ENCODE assay signal across 8 mouse cellular contexts in the genomic region with DNA sequence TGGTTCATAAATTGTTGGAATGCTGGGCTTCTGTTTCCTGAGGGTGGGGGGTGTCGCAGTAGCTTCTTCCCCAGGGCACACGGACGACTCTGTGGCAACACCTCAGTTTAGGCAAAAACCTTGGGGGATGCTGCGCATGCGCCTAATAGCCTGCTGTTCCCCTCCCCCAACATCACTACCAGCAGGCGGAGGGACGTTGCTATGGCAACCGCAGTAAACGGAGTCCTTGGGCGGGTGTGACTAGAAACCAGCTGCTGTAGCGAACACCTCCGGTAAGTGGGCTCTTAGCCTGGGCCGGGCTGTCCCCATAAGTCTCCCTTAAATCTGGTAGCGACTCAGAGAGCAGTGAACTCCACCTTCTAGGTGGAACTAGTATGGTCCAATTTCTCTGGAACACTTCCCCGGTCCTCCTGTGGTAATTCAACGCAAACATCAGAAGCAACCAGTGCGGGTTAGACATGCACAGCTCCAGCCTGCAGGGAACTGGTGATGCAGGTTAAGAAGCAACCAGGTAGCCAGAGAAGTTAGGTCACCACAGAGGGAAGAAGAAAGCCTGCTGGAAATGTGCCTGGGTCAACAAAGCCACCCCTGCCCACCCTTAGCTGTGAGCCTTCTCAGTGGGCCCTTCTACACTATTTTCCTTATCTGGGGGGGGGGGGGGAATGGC. TPM values are rescaled to one million over a fixed set of nuclear protein-coding genes. Genes with fewer than 3 reads are reported as not detected.
DNase-seq lines count a peak whose midpoint lies in the region; ATAC-seq and TF ChIP-seq lines count a peak whose summit lies in the region.

A gene (plus strand): TSS at position 220 of the 667 bp plus-strand sequence.

- TF ChIP-seq CTCF in forebrain, postnatal 0 days (IDR thresholded peaks at IDR 0.05; ENCODE audit: low read depth): peak; percentile 49
- peak; percentile 23; the same call in 1 of the 2 replicates for TF ChIP-seq CTCF in lung, embryonic 14.5 days (IDR thresholded peaks at IDR 0.05; ENCODE audit: low read depth)
- no peak for TF ChIP-seq CTCF in olfactory bulb, adult 2 months (IDR thresholded peaks at IDR 0.05; ENCODE audit: insufficient read depth, low read depth, low read length)

- H3K27me3 ChIP-seq in forebrain, postnatal 0 days (ENCODE audit: insufficient read depth, low read length): no peaks in the 10 kb centered on the region
- no peaks in the 10 kb centered on the region for H3K27me3 ChIP-seq in hindbrain, embryonic 13.5 days
- no peaks in the 10 kb centered on the region for H3K27me3 ChIP-seq in lung, embryonic 14.5 days (ENCODE audit: insufficient read depth, low read length)

- peak within 1 kb of the TSS; percentile 43 for H3K4me3 ChIP-seq in forebrain, postnatal 0 days (ENCODE audit: low read depth, low read length)
- peak within 1 kb of the TSS; percentile 35 for H3K4me3 ChIP-seq in hindbrain, embryonic 13.5 days
- H3K4me3 ChIP-seq in lung, embryonic 14.5 days (ENCODE audit: low read depth, low read length): peak within 1 kb of the TSS; percentile 11
- peak within 1 kb of the TSS; percentile 45 for H3K4me3 ChIP-seq in olfactory bulb, adult 2 months (ENCODE audit: insufficient read depth, low read depth, low read length)

- H3K36me3 ChIP-seq in forebrain, postnatal 0 days (ENCODE audit: insufficient read depth): no peaks in the 10 kb centered on the region
- peaks cover 4% of the 10 kb centered on the region; the same call in 1 of the 2 replicates for H3K36me3 ChIP-seq in hindbrain, embryonic 13.5 days
- no peaks in the 10 kb centered on the region for H3K36me3 ChIP-seq in lung, embryonic 14.5 days (ENCODE audit: insufficient read depth)

- no peaks in the 10 kb centered on the region for H3K9me3 ChIP-seq in forebrain, postnatal 0 days (ENCODE audit: low read length)
- H3K9me3 ChIP-seq in hindbrain, embryonic 13.5 days: no peaks in the 10 kb centered on the region
- H3K9me3 ChIP-seq in lung, embryonic 14.5 days (ENCODE audit: low read depth, low read length): no peaks in the 10 kb centered on the region; the same call in 1 of the 2 replicates

- H3K4me2 ChIP-seq in forebrain, postnatal 0 days (ENCODE audit: low read depth): peak within 1 kb of the TSS; percentile 65
- peak within 1 kb of the TSS; percentile 61 for H3K4me2 ChIP-seq in hindbrain, embryonic 13.5 days
- H3K4me2 ChIP-seq in lung, embryonic 14.5 days: peak within 1 kb of the TSS; percentile 52

- WGBS in forebrain, postnatal 0 days: under 1% methylated on average over 17 of the region's 17 CpGs
- 2% methylated on average over 17 of the region's 17 CpGs for WGBS in hindbrain, embryonic 13.5 days
- WGBS in lung, embryonic 14.5 days: 1% methylated on average over 17 of the region's 17 CpGs
- WGBS in olfactory bulb, adult 2 months: 1% methylated on average over 17 of the region's 17 CpGs

- peak within 1 kb of the TSS; percentile 40; the same call in 1 of the 2 replicates for H3K27ac ChIP-seq in forebrain, postnatal 0 days (ENCODE audit: low read depth, low read length)
- H3K27ac ChIP-seq in hindbrain, embryonic 13.5 days: 0 out of 2 replicates have a peak within 1 kb of the TSS, but pooled peaks have one; percentile 4
- peak within 1 kb of the TSS; percentile 26; the same call in 1 of the 2 replicates for H3K27ac ChIP-seq in lung, embryonic 14.5 days (ENCODE audit: low read depth)
- H3K27ac ChIP-seq in olfactory bulb, adult 2 months (ENCODE audit: insufficient read depth, low read depth, low read length): 0 out of 2 replicates have a peak within 1 kb of the TSS, but pooled peaks have one; percentile 6

- TF ChIP-seq POLR2A in olfactory bulb, adult 2 months (IDR thresholded peaks at IDR 0.05; ENCODE audit: insufficient read depth, low read depth, low read length): 0 out of 2 replicates have a peak, but pooled peaks have one; percentile 24

- peak within 1 kb of the TSS; percentile 39 for H3K9ac ChIP-seq in forebrain, postnatal 0 days
- H3K9ac ChIP-seq in hindbrain, embryonic 13.5 days: peak within 1 kb of the TSS; percentile 55
- H3K9ac ChIP-seq in lung, embryonic 14.5 days: 0 out of 2 replicates have a peak within 1 kb of the TSS, but pooled peaks have one; percentile 1

- peak; percentile 77 for DNase-seq in Muller cell, postnatal 12 days (ENCODE audit: inconsistent ontology term)
- DNase-seq in cerebellum, adult 18-20 months: peak; percentile 56 to 59
- DNase-seq in forebrain, postnatal 0 days: peak; percentile 96
- DNase-seq in layer of hippocampus, adult 9-11 months: peak; percentile 92
- peak; percentile 97 for DNase-seq in lung, embryonic 14.5 days
- peak; percentile 88 for DNase-seq in thymus, postnatal 14 days

- H3K4me1 ChIP-seq in forebrain, postnatal 0 days (ENCODE audit: insufficient read depth): 0 out of 2 replicates have a peak, but pooled peaks cover 8% of the 10 kb centered on the region
- peaks cover 13% of the 10 kb centered on the region for H3K4me1 ChIP-seq in hindbrain, embryonic 13.5 days (replicated peaks)
- H3K4me1 ChIP-seq in lung, embryonic 14.5 days (ENCODE audit: insufficient read depth): 0 out of 2 replicates have a peak, but pooled peaks cover 4% of the 10 kb centered on the region
- H3K4me1 ChIP-seq in olfactory bulb, adult 2 months (ENCODE audit: control insufficient read depth, insufficient read depth, low read length): peaks cover 7% of the 10 kb centered on the region

- ATAC-seq in forebrain, postnatal 0 days: peak; percentile 89
- ATAC-seq in hindbrain, embryonic 13.5 days (ENCODE audit: low FRiP score): peak; percentile 90
- peak; percentile 93 for ATAC-seq in lung, embryonic 14.5 days (ENCODE audit: insufficient read depth)

RNA-seq across cellular contexts. Expression of the gene that starts here (rescaled TPM):
- 5.6 and 9.6 TPM in 2 replicates for total RNA-seq in forebrain, postnatal 0 days (2014; rRNA removed)
- polyA plus RNA-seq in forebrain, postnatal 0 days (2015; fragmentation: Nextera tagmentation; extraction: Ambion mirVana): 1.2 and 2.5 TPM in 2 replicates
- 6.1 and 8.5 TPM in 2 replicates for polyA plus RNA-seq in hindbrain, embryonic 13.5 days (2015; fragmentation: Nextera tagmentation; extraction: Ambion mirVana)
- 0.67 and 1.0 TPM in 2 replicates for polyA plus RNA-seq in lung, embryonic 14.5 days (2014; fragmentation: Nextera tagmentation; extraction: Ambion mirVana)
- not detected in 2 replicates for polyA plus RNA-seq in olfactory bulb, adult 2 months (2012; ENCODE audit: insufficient read depth, insufficient read length, low replicate concordance, missing spikeins)

Comparison
In these comparisons a context has a peak if more than half of its experiments do, and no peak if none do; other contexts are left out.
1. Peak in every context shown above with its lines: DNase-seq, ATAC-seq, H3K4me3 ChIP-seq and H3K27ac ChIP-seq.
2. H3K9ac ChIP-seq: peak in every context shown above with its lines; median percentile 55 in hindbrain, embryonic 13.5 days; 39 in forebrain, postnatal 0 days; 1 in lung, embryonic 14.5 days.